ENCODE assay signal across 27 mouse cellular contexts in the genomic region with DNA sequence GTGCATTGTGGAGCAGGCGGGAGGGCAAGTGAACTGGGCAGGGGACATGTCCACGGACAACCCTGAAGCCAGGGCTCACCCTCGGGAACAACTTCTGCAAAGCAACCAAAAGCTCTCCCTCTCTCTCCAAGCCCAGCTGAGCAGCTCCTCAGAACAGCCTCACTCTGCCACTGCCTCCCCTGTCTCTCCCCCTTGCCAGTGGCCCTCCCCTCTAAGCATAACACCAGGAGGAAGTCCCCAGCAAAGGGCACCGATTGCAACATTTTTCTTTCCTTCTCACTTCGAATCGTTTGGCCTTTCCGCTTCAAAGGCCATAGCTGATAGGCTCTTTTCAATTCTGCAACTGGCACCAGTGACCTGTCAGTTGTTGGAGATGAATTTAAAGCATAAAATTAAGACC. TPM values are rescaled to one million over a fixed set of nuclear protein-coding genes. Genes with fewer than 3 reads are reported as not detected.
DNase-seq lines count a peak whose midpoint lies in the region; ATAC-seq lines count a peak whose summit lies in the region.
"Had no signal": no experiment of that assay in that cellular context is flagged by ENCODE, and none has a peak within 500 bp of the region (broad histone marks: within the 10 kb centered on the region; RNA-seq: fewer than 3 reads in every experiment).

No protein-coding gene starts in this region.

- H3K4me1 ChIP-seq in forebrain, embryonic 15.5 days: peaks cover 47% of the 10 kb centered on the region

- no peaks in the 10 kb centered on the region for H3K36me3 ChIP-seq in forebrain, embryonic 15.5 days
- H3K36me3 ChIP-seq: embryonic facial prominence, embryonic 13.5 days; embryonic facial prominence, embryonic 15.5 days; forebrain, embryonic 10.5 days; forebrain, embryonic 12.5 days; G1E had no signal

- 65% methylated on average over 7 of the region's 7 CpGs for WGBS in forebrain, embryonic 15.5 days

- no peak overlapping the region for H3K27ac ChIP-seq in forebrain, embryonic 15.5 days (replicated peaks)
- H3K27ac ChIP-seq: embryonic facial prominence, embryonic 13.5 days; embryonic facial prominence, embryonic 15.5 days; forebrain, embryonic 10.5 days; forebrain, embryonic 12.5 days had no signal

- H3K4me3 ChIP-seq in forebrain, embryonic 15.5 days: no peak overlapping the region
- H3K4me3 ChIP-seq: embryonic facial prominence, embryonic 13.5 days; embryonic facial prominence, embryonic 15.5 days; erythroblast, embryonic 14.5 days; forebrain, embryonic 10.5 days; forebrain, embryonic 12.5 days had no signal

- intact Hi-C loops in heart, postnatal 25 days (cut with DNase I): no loop called here

- H3K27me3 ChIP-seq in forebrain, embryonic 15.5 days: 0 out of 2 replicates have a peak, but pooled peaks cover 7% of the 10 kb centered on the region
- H3K27me3 ChIP-seq: Patski had no signal

- H3K9ac ChIP-seq in forebrain, embryonic 15.5 days (replicated peaks): no peak overlapping the region
- H3K9ac ChIP-seq: embryonic facial prominence, embryonic 13.5 days; embryonic facial prominence, embryonic 15.5 days; forebrain, embryonic 12.5 days; forebrain, postnatal 0 days had no signal

- no peaks in the 10 kb centered on the region for H3K9me3 ChIP-seq in forebrain, embryonic 15.5 days
- H3K9me3 ChIP-seq: embryonic facial prominence, embryonic 13.5 days; embryonic facial prominence, embryonic 15.5 days; forebrain, embryonic 10.5 days; forebrain, embryonic 12.5 days had no signal

- H3K4me2 ChIP-seq in forebrain, embryonic 15.5 days (replicated peaks): no peak overlapping the region
- H3K4me2 ChIP-seq: embryonic facial prominence, embryonic 13.5 days; embryonic facial prominence, embryonic 15.5 days; forebrain, embryonic 12.5 days had no signal

- DNase-seq in 416B (ENCODE audit: low read depth): peak; percentile 35
- DNase-seq in heart, postnatal 25 days (ENCODE audit: low spot score): no peak
- DNase-seq: adrenal gland, adult 8-10 months; adrenal gland, postnatal 14 days; adrenal gland, postnatal 36 days; B cell, adult 2 months; cerebellum, adult 11-12 months; cerebellum, adult 2 months; cerebellum, adult 9-10 months; cerebellum, postnatal 25 days; embryo, embryonic 11 days; forebrain, postnatal 0 days had no signal

- peak; percentile 90 for ATAC-seq in common myeloid progenitor, adult 5-6 weeks (replicated peaks; ENCODE audit: low read depth, poor library complexity, severe bottlenecking)
- peak; percentile 38; a peak in 3 of 4 replicates for ATAC-seq in hematopoietic stem cell, adult 5-6 weeks (replicated peaks in 1 of 2; ENCODE audit: insufficient read depth in 1 of 2, low FRiP score in 2 of 2, low TSS enrichment in 1 of 2, low read depth in 1 of 2, poor library complexity in 2 of 2, severe bottlenecking in 2 of 2)
- no peak for ATAC-seq in forebrain, embryonic 15.5 days (replicated peaks)
- no peak for ATAC-seq in inflammation-experienced regulatory T-cells, adult 6 months
- ATAC-seq: activated CD4-positive, CD25-positive, alpha-beta regulatory T cell, adult 4 months; CD4-positive, CD25-positive, alpha-beta regulatory T cell, adult 4 months; forebrain, embryonic 14.5 days; Patski had no signal

RNA-seq across cellular contexts. Expression of gene Inhbb, which starts 5.9 kb away (rescaled TPM):
- not detected in 2 replicates for total RNA-seq in common myeloid progenitor, adult 5-6 weeks (2017)
- total RNA-seq in hematopoietic stem cell, adult 5-6 weeks (2017): not detected in 2 replicates
- polyA plus RNA-seq in forebrain, embryonic 15.5 days (2015; fragmentation: Nextera tagmentation; extraction: Ambion mirVana): 6.6 TPM in 2 replicates
- total RNA-seq in heart, postnatal 25 days (2021): 1 to 10 TPM in 1 of 2 experiments, under 1 TPM in 1; 0.99 to 1.9 TPM
- not detected for polyA plus RNA-seq in inflammation-experienced regulatory T-cells, adult 6 months (2017; shearing (Covaris generic))
- total RNA-seq: CH12.LX had no signal
- polyA plus RNA-seq: activated CD4-positive, CD25-positive, alpha-beta regulatory T cell, adult 4 months; CD4-positive, CD25-positive, alpha-beta regulatory T cell, adult 4 months; G1E had no signal

Comparison
In these comparisons a context has a peak if more than half of its experiments do, and no peak if none do; other contexts are left out.
1. ATAC-seq: peak in common myeloid progenitor, adult 5-6 weeks (single experiment) and hematopoietic stem cell, adult 5-6 weeks (2 of 2); none in forebrain, embryonic 15.5 days (single experiment) and inflammation-experienced regulatory T-cells, adult 6 months (single experiment).